Mouse (Mus musculus) heart, adult 2 months (tissue): ENCODE measurements around the gene Eif3m.

Experiments used
- CTCF ChIP-seq: fragments of 200-600 bp; IDR thresholded peaks from 2 replicates; pipeline ENCODE4 v1.8.1; 2022; ENCODE audit warnings: antibody characterized with exemption, mild to moderate bottlenecking, moderate library complexity
- POLR2A ChIP-seq: fragments of 200-500 bp; IDR thresholded peaks from 2 replicates; pipeline ENCODE4 v1.6.1; 2011; ENCODE audit warnings: mild to moderate bottlenecking, low read depth, low read length, control low read depth; ENCODE audit not compliant: insufficient read depth

GRCm38 (mm10) chr2:105043152-105043551 is 26.3 kb upstream of the Eif3m start:
- TF ChIP-seq CTCF (no peak), POLR2A (no peak)
